Mouse (Mus musculus) midbrain, embryonic 13.5 days (tissue): ENCODE data around the gene 9930022D16Rik. TPM values are rescaled to one million over a fixed set of nuclear protein-coding genes. Genes with fewer than 3 reads are reported as not detected.

Experiments used
- ATAC-seq: fragments of 200-750 bp; cut with Nextera tagmentation; 2 replicates; pipeline ENCODE4 v1.8.0; 2017; ENCODE audit warnings: mild to moderate bottlenecking, moderate TSS enrichment, moderate library complexity
- H3K27ac ChIP-seq: fragments of 300-500 bp; sonication (generic); 2 replicates; pipeline ENCODE4 v1.5.1; 2015; ENCODE audit warnings: inconsistent platforms, mild to moderate bottlenecking, moderate library complexity
- H3K27me3 ChIP-seq: fragments of 300-500 bp; sonication (generic); 2 replicates; pipeline ENCODE4 v1.6.1; 2015; ENCODE audit warnings: mild to moderate bottlenecking, inconsistent platforms
- H3K36me3 ChIP-seq: fragments of 300-500 bp; sonication (generic); 2 replicates; pipeline ENCODE4 v1.6.1; 2015; ENCODE audit warnings: mild to moderate bottlenecking, inconsistent platforms
- H3K4me1 ChIP-seq: fragments of 300-500 bp; sonication (generic); replicated peaks from 2 replicates; pipeline ENCODE4 v1.6.1; 2015; ENCODE audit warnings: inconsistent platforms
- H3K4me2 ChIP-seq: fragments of 300-500 bp; sonication (generic); replicated peaks from 2 replicates; pipeline ENCODE4 v1.6.1; 2015; ENCODE audit warnings: moderate library complexity, mild to moderate bottlenecking, inconsistent platforms
- H3K4me3 ChIP-seq: fragments of 300-500 bp; sonication (generic); replicated peaks from 2 replicates; pipeline ENCODE4 v1.5.1; 2015; ENCODE audit warnings: mild to moderate bottlenecking, inconsistent platforms
- H3K9ac ChIP-seq: fragments of 300-500 bp; sonication (generic); replicated peaks from 2 replicates; pipeline ENCODE4 v1.6.1; 2015; ENCODE audit warnings: mild to moderate bottlenecking, inconsistent platforms
- H3K9me3 ChIP-seq: fragments of 300-500 bp; sonication (generic); 2 replicates; pipeline ENCODE4 v1.6.1; 2016; ENCODE audit warnings: mild to moderate bottlenecking, inconsistent platforms
- WGBS: fragments of 180-500 bp; shearing (Covaris S2); methylation state at CpG from one replicate; pipeline ENCODE4 v1.1.7; 2015; 5-methylcytosine and 5-hydroxymethylcytosine counted together
- microRNA-seq: library from miRNA; unstranded; fragments of <30 nt; microRNA quantifications from one replicate; pipeline ENCODE4, GENCODE M21; 2016
- polyA plus RNA-seq: library from polyadenylated mRNA; unstranded; fragments of >200 nt; fragmentation: Nextera tagmentation; extraction: Ambion mirVana; gene quantifications from 2 replicates; pipeline ENCODE4 v1.2.1, GENCODE M21; 2015

Gene 9930022D16Rik
- polyA plus RNA-seq, 1 experiment from 2014 or later, result not detected

GRCm38 (mm10) chr11:109466987-109467386 lies 53.3 kb downstream of the 9930022D16Rik start:
- H3K4me3 ChIP-seq, result no peak overlapping the region
- ATAC-seq, result no peak
- H3K4me2 ChIP-seq, result no peak overlapping the region
- WGBS, result 92% methylated on average over 8 of the region's 8 CpGs
- H3K9ac ChIP-seq, result no peak overlapping the region
- peaks cover 2% of the 10 kb centered on the region for H3K4me1 ChIP-seq
- H3K9me3 ChIP-seq, result no peaks in the 10 kb centered on the region
- H3K27me3 ChIP-seq, result peaks cover 15% of the 10 kb centered on the region
- no peak overlapping the region for H3K27ac ChIP-seq
- no peaks in the 10 kb centered on the region for H3K36me3 ChIP-seq

- H3K27ac ChIP-seq, result no peak overlapping the region
- no peak overlapping the region for H3K4me3 ChIP-seq
- peaks cover 9% of the 10 kb centered on the region for H3K4me1 ChIP-seq
- no peak for ATAC-seq
- H3K36me3 ChIP-seq, result no peaks in the 10 kb centered on the region
- H3K4me2 ChIP-seq, result no peak overlapping the region
- H3K9me3 ChIP-seq, result no peaks in the 10 kb centered on the region
- H3K9ac ChIP-seq, result no peak overlapping the region
- H3K27me3 ChIP-seq, result peaks cover 22% of the 10 kb centered on the region
- WGBS, result 94% methylated on average over 5 of the region's 5 CpGs
These were observed 54.4 kb downstream of the 9930022D16Rik start for GRCm38 (mm10) chr11:109468133-109468532.

Small RNAs within 50 kb of the gene (microRNA-seq; reads per million reads assigned to microRNA genes)
- not detected for gene Gm25540

Other genes with a start within 250 kb of the 9930022D16Rik start
- gene Rgs9, start 115.8 kb upstream of the 9930022D16Rik start, polyA plus RNA-seq, result 7.2 and 7.3 TPM in 2 replicates
- gene Gna13, start 51.1 kb upstream of the 9930022D16Rik start, polyA plus RNA-seq, result 16.2 and 16.4 TPM in 2 replicates
- gene Amz2, start 12.0 kb downstream of the 9930022D16Rik start, polyA plus RNA-seq, result 53.1 and 53.5 TPM in 2 replicates
- 2.6 and 3.1 TPM in 2 replicates for gene Arsg, start 59.5 kb downstream of the 9930022D16Rik start, polyA plus RNA-seq
- gene Slc16a6, start 59.7 kb downstream of the 9930022D16Rik start, polyA plus RNA-seq, result 3.1 and 4.4 TPM in 2 replicates
- gene Wipi1, start 198.1 kb downstream of the 9930022D16Rik start, polyA plus RNA-seq, result 12.2 and 12.8 TPM in 2 replicates
- 471 and 522 TPM in 2 replicates for gene Prkar1a, start 235.5 kb downstream of the 9930022D16Rik start, polyA plus RNA-seq